Mouse (Mus musculus) hindbrain, postnatal 0 days (tissue): ENCODE data around the gene Sox9. TPM values are rescaled to one million over a fixed set of nuclear protein-coding genes. Genes with fewer than 3 reads are reported as not detected.

Source experiments
- ATAC-seq: fragments of 200-750 bp; cut with Nextera tagmentation; 2 replicates; pipeline ENCODE4 v1.8.0; 2017; ENCODE audit warnings: mild to moderate bottlenecking, moderate TSS enrichment, moderate library complexity
- DNase-seq: peaks from one replicate; pipeline ENCODE4 v3.0.0-alpha.2; 2015; ENCODE audit warnings: low spot score
- H3K27ac ChIP-seq: fragments of 300-500 bp; sonication (generic); 2 replicates; pipeline ENCODE4 v1.5.1; 2014; ENCODE audit warnings: mild to moderate bottlenecking
- H3K27me3 ChIP-seq: fragments of 300-500 bp; sonication (generic); 2 replicates; pipeline ENCODE4 v1.6.1; 2014; ENCODE audit warnings: low read length, mixed read lengths; ENCODE audit not compliant: insufficient read depth
- H3K36me3 ChIP-seq: fragments of 300-500 bp; sonication (generic); 2 replicates; pipeline ENCODE4 v1.6.1; 2014; ENCODE audit warnings: low read length, mixed read lengths; ENCODE audit not compliant: insufficient read depth
- H3K4me1 ChIP-seq: fragments of 300-500 bp; sonication (generic); 2 replicates; pipeline ENCODE4 v1.6.1; 2014; ENCODE audit warnings: antibody characterized with exemption, low read length, mixed read lengths; ENCODE audit not compliant: insufficient read depth
- H3K4me2 ChIP-seq: fragments of 300-500 bp; sonication (generic); 2 replicates; pipeline ENCODE4 v1.6.1; 2014; ENCODE audit warnings: low read depth, mild to moderate bottlenecking, low read length, moderate library complexity, mixed read lengths
- H3K4me3 ChIP-seq: fragments of 300-500 bp; sonication (generic); 2 replicates; pipeline ENCODE4 v1.5.1; 2014; ENCODE audit warnings: low read length
- H3K9ac ChIP-seq: fragments of 300-500 bp; sonication (generic); replicated peaks from 2 replicates; pipeline ENCODE4 v1.6.1; 2014; ENCODE audit warnings: mild to moderate bottlenecking, low read length, moderate library complexity, mixed read lengths
- H3K9me3 ChIP-seq: fragments of 300-500 bp; sonication (generic); 2 replicates; pipeline ENCODE4 v1.6.1; 2016; ENCODE audit warnings: low read length, mixed read lengths
- CTCF ChIP-seq: IDR thresholded peaks from 2 replicates; pipeline ENCODE4 v1.5.1; 2016; ENCODE audit warnings: antibody characterized with exemption, control low read depth, low read depth
- WGBS: fragments of 180-500 bp; shearing (Covaris S2); extraction: QIAGEN DNeasy Blood & Tissue Kit; methylation state at CpG from one replicate; pipeline ENCODE4 v1.1.7; 2014; 5-methylcytosine and 5-hydroxymethylcytosine counted together
- polyA plus RNA-seq: library from polyadenylated mRNA; unstranded; fragments of >200 nt; fragmentation: Nextera tagmentation; extraction: Ambion mirVana; gene quantifications from 2 replicates; pipeline ENCODE4 v1.2.1, GENCODE M21; 2015
- total RNA-seq: library from RNA; depleted of rRNA; stranded (reverse); fragments of >200 nt; gene quantifications from 2 replicates; pipeline ENCODE4 v1.2.3, GENCODE M21; 2014

Sox9 gene
- total and polyA plus RNA-seq, 2 experiments from 2014 or later, result 11.7 to 45.5 TPM

- peak; percentile 85 for DNase-seq
- H3K4me3 ChIP-seq, result no peak overlapping the region
- 16% methylated on average over 14 of the region's 14 CpGs for WGBS
- no peaks in the 10 kb centered on the region for H3K27me3 ChIP-seq
- H3K4me2 ChIP-seq, result 0 out of 2 replicates have a peak overlapping the region, but pooled peaks have one; percentile 11
- H3K27ac ChIP-seq, result peak overlapping the region; percentile 56; the same call in 1 of the 2 replicates
- H3K36me3 ChIP-seq, result no peaks in the 10 kb centered on the region
- no peak for TF ChIP-seq CTCF
- no peak overlapping the region for H3K9ac ChIP-seq
- ATAC-seq, result peak; percentile 88
- peaks cover 7% of the 10 kb centered on the region for H3K4me1 ChIP-seq
- no peaks in the 10 kb centered on the region for H3K9me3 ChIP-seq
Observed at GRCm38 (mm10) chr11:112817829-112818650, 36.0 kb downstream of the Sox9 start.

- ATAC-seq (no peak; the same call in 1 of the 2 replicates), DNase-seq (no peak)
- TF ChIP-seq CTCF, result no peak
- WGBS, result 36% methylated on average over 7 of the region's 7 CpGs
- Histone ChIP-seq H3K9ac (no peak overlapping the region), H3K27me3 (no peaks in the 10 kb centered on the region), H3K4me1 (peaks cover 7% of the 10 kb centered on the region), H3K9me3 (no peaks in the 10 kb centered on the region), H3K36me3 (no peaks in the 10 kb centered on the region), H3K4me3 (no peak overlapping the region), H3K27ac (peak overlapping the region; percentile 56; the same call in 1 of the 2 replicates), H3K4me2 (0 out of 2 replicates have a peak overlapping the region, but pooled peaks have one; percentile 11)
Observed at GRCm38 (mm10) chr11:112818651-112819270, 36.7 kb downstream of the Sox9 start.

GRCm38 (mm10) chr11:112821536-112821935 is 39.5 kb downstream of the Sox9 start:
- Histone ChIP-seq H3K27me3 (no peaks in the 10 kb centered on the region), H3K9me3 (no peaks in the 10 kb centered on the region), H3K27ac (no peak overlapping the region), H3K4me1 (peaks cover 7% of the 10 kb centered on the region), H3K9ac (no peak overlapping the region), H3K4me3 (no peak overlapping the region), H3K4me2 (no peak overlapping the region), H3K36me3 (no peaks in the 10 kb centered on the region)
- ATAC-seq, result no peak
- 67% methylated on average over 2 of the region's 2 CpGs for WGBS
- no peak for TF ChIP-seq CTCF
- DNase-seq, result no peak

- H3K4me1 ChIP-seq, result no peaks in the 10 kb centered on the region
- H3K9ac ChIP-seq, result no peak overlapping the region
- no peaks in the 10 kb centered on the region for H3K27me3 ChIP-seq
- no peaks in the 10 kb centered on the region for H3K36me3 ChIP-seq
- H3K4me3 ChIP-seq, result no peak overlapping the region
- no peak for TF ChIP-seq CTCF
- no peak overlapping the region for H3K4me2 ChIP-seq
- H3K27ac ChIP-seq, result no peak overlapping the region
- WGBS, result 47% methylated on average over 3 of the region's 3 CpGs
- DNase-seq (no peak), ATAC-seq (no peak)
- H3K9me3 ChIP-seq, result no peaks in the 10 kb centered on the region
Observed at GRCm38 (mm10) chr11:112824146-112824545, 42.1 kb downstream of the Sox9 start.

GRCm38 (mm10) chr11:112826193-112827043 is 44.4 kb downstream of the Sox9 start:
- H3K36me3 ChIP-seq, result no peaks in the 10 kb centered on the region
- WGBS, result 38% methylated on average over 6 of the region's 6 CpGs
- DNase-seq (peak; percentile 30), ATAC-seq (peak; percentile 76)
- no peaks in the 10 kb centered on the region for H3K9me3 ChIP-seq
- H3K27me3 ChIP-seq, result no peaks in the 10 kb centered on the region
- no peaks in the 10 kb centered on the region for H3K4me1 ChIP-seq
- TF ChIP-seq CTCF, result no peak
- no peak overlapping the region for H3K4me3 ChIP-seq
- no peak overlapping the region for H3K27ac ChIP-seq
- H3K4me2 ChIP-seq, result no peak overlapping the region
- no peak overlapping the region for H3K9ac ChIP-seq

GRCm38 (mm10) chr11:112827044-112827347 is 45.0 kb downstream of the Sox9 start:
- Histone ChIP-seq H3K36me3 (no peaks in the 10 kb centered on the region), H3K9ac (no peak overlapping the region), H3K27me3 (no peaks in the 10 kb centered on the region), H3K4me3 (no peak overlapping the region), H3K27ac (no peak overlapping the region), H3K4me1 (no peaks in the 10 kb centered on the region), H3K4me2 (no peak overlapping the region), H3K9me3 (no peaks in the 10 kb centered on the region)
- DNase-seq, result no peak
- WGBS, result 32% methylated on average over 6 of the region's 6 CpGs
- ATAC-seq, result no peak
- no peak for TF ChIP-seq CTCF
